Mouse (Mus musculus) midbrain, postnatal 0 days (tissue): ENCODE measurements around the gene Fam163b. TPM values are rescaled to one million over a fixed set of nuclear protein-coding genes. Genes with fewer than 3 reads are reported as not detected.

Experiments
- ATAC-seq: fragments of 200-750 bp; cut with Nextera tagmentation; 2 replicates; pipeline ENCODE4 v1.8.0; 2017; ENCODE audit warnings: moderate number of reproducible peaks, mild to moderate bottlenecking, moderate TSS enrichment, moderate library complexity; ENCODE audit not compliant: low FRiP score
- DNase-seq: peaks from one replicate; pipeline ENCODE4 v3.0.0-alpha.2; 2015; ENCODE audit warnings: low spot score
- H3K27ac ChIP-seq: fragments of 300-500 bp; sonication (generic); 2 replicates; pipeline ENCODE4 v1.5.1; 2014; ENCODE audit warnings: low read depth, mild to moderate bottlenecking, low read length, mixed read lengths
- H3K27me3 ChIP-seq: fragments of 300-500 bp; sonication (generic); 2 replicates; pipeline ENCODE4 v1.6.1; 2014; ENCODE audit warnings: low read length, control low read depth, mixed read lengths; ENCODE audit not compliant: insufficient read depth
- H3K36me3 ChIP-seq: fragments of 300-500 bp; sonication (generic); 2 replicates; pipeline ENCODE4 v1.6.1; 2014; ENCODE audit warnings: low read length, control low read depth, mixed read lengths; ENCODE audit not compliant: insufficient read depth
- H3K4me1 ChIP-seq: fragments of 300-500 bp; sonication (generic); 2 replicates; pipeline ENCODE4 v1.6.1; 2014; ENCODE audit warnings: mild to moderate bottlenecking, control low read depth, antibody characterized with exemption, low read length, mixed read lengths; ENCODE audit not compliant: insufficient read depth
- H3K4me2 ChIP-seq: fragments of 300-500 bp; sonication (generic); 2 replicates; pipeline ENCODE4 v1.6.1; 2014; ENCODE audit warnings: low read depth, mild to moderate bottlenecking, low read length, mixed read lengths; ENCODE audit not compliant: poor library complexity, severe bottlenecking
- H3K4me3 ChIP-seq: fragments of 300-500 bp; sonication (generic); 2 replicates; pipeline ENCODE4 v1.5.1; 2014; ENCODE audit warnings: low read depth, mild to moderate bottlenecking, low read length, moderate library complexity
- H3K9ac ChIP-seq: fragments of 300-500 bp; sonication (generic); replicated peaks from 2 replicates; pipeline ENCODE4 v1.6.1; 2014; ENCODE audit warnings: mild to moderate bottlenecking, low read length, moderate library complexity, mixed read lengths; ENCODE audit not compliant: poor library complexity, severe bottlenecking
- H3K9me3 ChIP-seq: fragments of 300-500 bp; sonication (generic); 2 replicates; pipeline ENCODE4 v1.6.1; 2016; ENCODE audit warnings: low read length, control low read depth
- CTCF ChIP-seq: IDR thresholded peaks from 2 replicates; pipeline ENCODE4 v1.5.1; 2016; ENCODE audit warnings: antibody characterized with exemption, mild to moderate bottlenecking
- WGBS: fragments of 180-500 bp; shearing (Covaris S2); extraction: QIAGEN DNeasy Blood & Tissue Kit; methylation state at CpG from one replicate; pipeline ENCODE4 v1.1.7; 2014; 5-methylcytosine and 5-hydroxymethylcytosine counted together
- polyA plus RNA-seq: library from polyadenylated mRNA; unstranded; fragments of >200 nt; fragmentation: Nextera tagmentation; extraction: Ambion mirVana; gene quantifications from 2 replicates; pipeline ENCODE4 v1.2.1, GENCODE M21; 2015
- total RNA-seq: library from RNA; depleted of rRNA; stranded (reverse); fragments of >200 nt; gene quantifications from 2 replicates; pipeline ENCODE4 v1.2.3, GENCODE M21; 2014

Gene Fam163b
- total and polyA plus RNA-seq, 2 experiments from 2014 or later: 8.4 to 13.0 TPM

DNA sequence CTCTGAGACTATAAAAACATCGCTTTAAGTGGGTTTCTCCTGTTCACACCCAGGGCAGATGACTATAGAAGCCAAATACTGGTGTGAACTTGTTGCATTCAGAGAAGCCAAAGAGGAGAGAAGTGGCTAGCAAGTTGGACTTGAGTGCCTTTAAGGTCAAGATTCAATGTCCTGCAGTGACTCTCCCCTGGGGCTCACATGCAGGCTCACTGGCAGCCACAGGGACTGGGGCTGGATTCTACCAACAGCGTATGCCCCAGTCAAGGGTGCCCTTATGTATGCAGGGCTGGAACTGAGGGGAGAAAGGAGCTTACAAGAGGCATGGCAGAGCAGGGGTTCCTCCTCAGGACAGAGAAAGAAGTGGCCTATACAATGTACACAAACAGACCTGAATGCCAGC is 22.5 kb downstream of the Fam163b start:
- no peaks in the 10 kb centered on the region for H3K9me3 ChIP-seq
- no peak overlapping the region for H3K4me3 ChIP-seq
- H3K4me2 ChIP-seq: no peak overlapping the region
- 84% methylated on average over 2 of the region's 2 CpGs for WGBS
- no peak overlapping the region for H3K27ac ChIP-seq
- no peak overlapping the region for H3K9ac ChIP-seq
- H3K4me1 ChIP-seq: no peaks in the 10 kb centered on the region
- TF ChIP-seq CTCF: no peak
- no peaks in the 10 kb centered on the region for H3K27me3 ChIP-seq
- DNase-seq: no peak
- ATAC-seq: no peak
- no peaks in the 10 kb centered on the region for H3K36me3 ChIP-seq

DNA sequence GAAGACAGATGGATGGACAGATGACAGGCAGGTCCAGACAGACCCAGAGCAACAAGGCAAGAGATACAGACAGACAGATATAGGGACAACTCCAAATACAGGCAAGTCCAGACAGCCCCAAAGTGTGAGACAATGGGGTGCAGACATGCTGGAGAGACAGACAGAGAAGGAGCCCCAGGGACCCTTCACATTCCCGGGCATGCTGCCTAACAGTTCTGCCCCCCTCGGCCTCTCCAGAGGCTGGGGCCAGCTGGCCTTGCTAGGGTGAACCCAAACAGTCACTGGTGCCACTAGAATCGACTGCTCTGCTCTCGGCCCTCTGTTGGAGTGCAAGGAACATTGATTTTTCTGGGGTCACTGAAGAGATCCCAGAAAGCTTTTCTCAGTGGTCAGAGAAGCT is 23.8 kb downstream of the Fam163b start:
- Histone ChIP-seq H3K4me1 (no peaks in the 10 kb centered on the region), H3K36me3 (no peaks in the 10 kb centered on the region), H3K4me2 (no peak overlapping the region), H3K9me3 (no peaks in the 10 kb centered on the region), H3K27ac (no peak overlapping the region), H3K27me3 (no peaks in the 10 kb centered on the region), H3K9ac (no peak overlapping the region), H3K4me3 (no peak overlapping the region)
- WGBS: 60% methylated on average over 4 of the region's 4 CpGs
- DNase-seq (no peak), ATAC-seq (no peak)
- no peak for TF ChIP-seq CTCF

DNA sequence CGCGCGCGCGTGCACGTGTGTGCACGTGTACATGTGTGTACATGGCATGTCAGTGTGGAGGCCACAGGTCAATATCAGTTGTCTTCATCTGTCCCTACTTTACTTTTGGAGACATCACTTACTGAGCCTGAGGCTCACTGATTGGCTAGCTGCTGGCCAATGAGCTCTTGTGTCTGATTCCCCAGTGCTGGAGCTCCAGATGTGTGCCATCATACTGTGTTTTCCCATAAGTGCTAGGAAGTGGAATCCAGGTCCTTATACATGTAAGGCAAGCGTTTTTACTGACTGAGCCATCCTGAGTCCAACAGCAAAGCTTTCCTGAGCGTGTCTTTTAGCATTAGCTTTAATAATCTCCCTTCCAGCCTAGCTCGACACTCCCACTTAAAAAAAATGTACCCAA is 28.1 kb downstream of the Fam163b start:
- Histone ChIP-seq H3K9ac (no peak overlapping the region), H3K4me2 (no peak overlapping the region), H3K27me3 (no peaks in the 10 kb centered on the region), H3K36me3 (no peaks in the 10 kb centered on the region), H3K9me3 (no peaks in the 10 kb centered on the region), H3K27ac (no peak overlapping the region), H3K4me3 (no peak overlapping the region), H3K4me1 (no peaks in the 10 kb centered on the region)
- ATAC-seq (no peak), DNase-seq (no peak)
- no peak for TF ChIP-seq CTCF
- 89% methylated on average over 10 of the region's 10 CpGs for WGBS

DNA sequence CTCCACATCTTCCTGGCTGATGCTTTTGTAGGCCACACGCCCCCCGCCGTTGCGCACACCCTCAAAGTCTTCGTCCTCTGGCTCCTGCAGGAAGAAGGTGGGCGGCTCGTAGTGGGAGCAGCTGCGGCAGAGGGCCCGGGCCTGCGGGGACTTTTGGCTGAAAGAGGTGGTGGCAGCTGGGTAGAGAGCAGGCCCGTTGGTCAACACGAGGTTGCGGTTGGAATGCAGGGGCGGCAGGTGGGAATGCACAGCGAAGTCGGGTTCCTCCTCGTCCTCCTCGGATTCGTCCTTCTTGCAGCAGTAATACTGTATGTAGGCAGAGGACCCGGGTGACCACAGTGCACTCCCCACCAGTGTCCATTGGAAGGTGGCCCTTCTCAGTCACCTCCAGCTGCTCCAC is 29.7 kb downstream of the Fam163b start:
- H3K27me3 ChIP-seq: no peaks in the 10 kb centered on the region
- no peak overlapping the region for H3K27ac ChIP-seq
- no peaks in the 10 kb centered on the region for H3K9me3 ChIP-seq
- no peak overlapping the region for H3K4me2 ChIP-seq
- no peak for DNase-seq
- WGBS: 72% methylated on average over 20 of the region's 20 CpGs
- no peak overlapping the region for H3K9ac ChIP-seq
- H3K4me3 ChIP-seq: no peak overlapping the region
- H3K4me1 ChIP-seq: no peaks in the 10 kb centered on the region
- no peaks in the 10 kb centered on the region for H3K36me3 ChIP-seq
- TF ChIP-seq CTCF: no peak
- ATAC-seq: no peak

DNA sequence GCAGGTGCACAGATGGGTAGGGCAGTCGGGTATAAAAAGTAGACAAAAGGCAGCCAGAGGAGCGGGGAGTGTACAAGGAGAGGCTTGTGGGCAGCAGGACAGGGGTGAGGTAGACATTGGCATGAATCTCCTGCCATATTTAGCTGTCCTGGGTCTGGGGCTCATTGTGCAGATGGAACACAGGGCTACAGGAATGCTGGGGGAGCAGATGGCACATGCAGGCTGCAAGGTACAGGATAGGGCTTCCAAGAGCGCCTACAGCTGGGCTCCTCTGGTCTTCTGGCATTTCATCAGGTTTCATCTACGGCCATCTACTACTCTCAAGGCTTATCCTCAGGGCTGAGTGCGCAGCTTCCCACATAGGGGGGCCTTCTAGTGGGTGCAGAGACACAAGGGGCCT is 33.2 kb downstream of the Fam163b start:
- Histone ChIP-seq H3K36me3 (no peaks in the 10 kb centered on the region), H3K9me3 (no peaks in the 10 kb centered on the region), H3K4me3 (no peak overlapping the region), H3K4me2 (no peak overlapping the region), H3K4me1 (no peaks in the 10 kb centered on the region; the same call in 1 of the 2 replicates), H3K27ac (no peak overlapping the region), H3K27me3 (no peaks in the 10 kb centered on the region), H3K9ac (no peak overlapping the region)
- ATAC-seq: no peak
- DNase-seq: peak; percentile 46
- WGBS: 83% methylated on average over 5 of the region's 5 CpGs
- TF ChIP-seq CTCF: no peak

DNA sequence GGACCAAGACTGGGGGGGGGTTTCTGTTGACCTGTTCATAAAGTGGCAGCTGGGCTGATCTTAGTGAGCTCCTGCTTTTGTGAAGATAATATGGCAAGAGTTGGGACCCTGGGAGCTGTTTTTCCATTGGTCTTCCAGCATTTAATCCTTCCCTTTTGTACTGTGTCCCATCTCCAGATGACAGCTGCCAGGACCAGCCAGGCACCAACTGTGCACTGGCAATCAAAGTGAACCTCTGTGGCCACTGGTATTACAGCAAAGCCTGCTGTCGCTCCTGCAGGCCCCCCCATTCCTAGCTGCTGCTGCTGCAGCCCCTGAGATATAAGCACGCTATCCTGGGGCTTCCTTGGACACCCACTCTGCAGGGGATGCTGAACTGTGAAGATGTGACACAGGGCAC is 34.1 kb downstream of the Fam163b start:
- peaks cover 4% of the 10 kb centered on the region; the same call in 1 of the 2 replicates for H3K4me1 ChIP-seq
- peak; percentile 49 for DNase-seq
- H3K4me2 ChIP-seq: no peak overlapping the region
- H3K4me3 ChIP-seq: no peak overlapping the region
- no peaks in the 10 kb centered on the region for H3K27me3 ChIP-seq
- no peak for ATAC-seq
- WGBS: 46% methylated on average over 2 of the region's 2 CpGs
- no peaks in the 10 kb centered on the region for H3K9me3 ChIP-seq
- H3K9ac ChIP-seq: no peak overlapping the region
- no peaks in the 10 kb centered on the region for H3K36me3 ChIP-seq
- H3K27ac ChIP-seq: no peak overlapping the region
- no peak for TF ChIP-seq CTCF
